Mouse (Mus musculus) neural tube, embryonic 10.5 days (tissue): ENCODE data around the gene Wdr6.

Source experiments
- DNase-seq: peaks from one replicate; pipeline ENCODE4 v3.0.0-alpha.2; 2017; ENCODE audit warnings: low spot score; ENCODE audit errors: extremely low spot score

Gene Wdr6

GRCm38 (mm10) chr9:108525400-108525799 lies 53.1 kb downstream of the Wdr6 start:
- DNase-seq, result no peak

GRCm38 (mm10) chr9:108523341-108523740 lies 55.2 kb downstream of the Wdr6 start:
- DNase-seq, result no peak
